Mouse (Mus musculus): Measurements from ENCODE around the gene Sema6d.

Sema6d gene

DNA sequence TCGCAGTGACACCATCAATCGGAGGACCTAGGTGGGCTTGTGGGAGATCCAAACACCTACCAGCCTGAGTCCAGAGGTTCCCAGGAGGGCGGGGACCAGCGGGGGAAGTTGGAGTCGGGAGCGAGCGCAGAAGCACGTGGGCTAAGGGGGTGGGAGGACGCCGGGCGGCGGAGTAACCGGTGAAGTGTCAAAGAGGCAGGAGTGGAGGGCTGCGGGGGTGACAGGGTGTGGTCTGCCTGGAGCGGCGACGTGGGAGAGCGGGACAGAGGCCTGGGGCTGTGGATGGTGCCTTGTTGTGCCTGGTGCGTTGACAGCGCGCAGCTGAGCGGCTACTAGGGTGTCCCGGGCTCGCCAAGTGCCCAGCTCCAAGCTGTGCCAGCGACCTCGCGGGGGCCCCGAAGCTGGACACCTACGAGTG lies at the start of gene Sema6d:
TSS of gene Sema6d (plus strand) at position 157 of the 418 bp plus-strand sequence.
- DNase-seq (ENCODE audit: low spot score) = no peak

DNA sequence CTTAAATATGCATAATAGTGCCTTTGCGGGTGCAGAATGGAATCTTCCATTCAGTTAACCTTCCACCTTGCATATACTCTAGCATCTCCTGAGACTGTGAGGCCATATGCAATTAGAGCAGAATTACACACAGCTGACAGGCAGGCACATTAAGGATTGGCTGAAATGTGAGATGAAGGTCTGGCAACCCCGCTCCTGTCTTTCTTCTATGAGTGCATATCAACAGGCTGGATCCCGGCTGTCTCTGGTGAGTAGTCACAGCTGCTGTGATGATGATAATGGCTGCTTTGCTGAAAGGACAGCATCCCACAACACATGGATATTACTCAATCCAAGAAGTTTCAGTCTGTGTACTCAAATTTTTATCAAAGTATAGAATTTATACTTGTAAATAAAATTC lies 29.9 kb upstream of the Sema6d start:
- no peak for DNase-seq (ENCODE audit: low spot score)

GRCm38 (mm10) chr2:124068380-124068779 lies 21.4 kb upstream of the Sema6d start:
- no peak for DNase-seq (ENCODE audit: low spot score)

DNA sequence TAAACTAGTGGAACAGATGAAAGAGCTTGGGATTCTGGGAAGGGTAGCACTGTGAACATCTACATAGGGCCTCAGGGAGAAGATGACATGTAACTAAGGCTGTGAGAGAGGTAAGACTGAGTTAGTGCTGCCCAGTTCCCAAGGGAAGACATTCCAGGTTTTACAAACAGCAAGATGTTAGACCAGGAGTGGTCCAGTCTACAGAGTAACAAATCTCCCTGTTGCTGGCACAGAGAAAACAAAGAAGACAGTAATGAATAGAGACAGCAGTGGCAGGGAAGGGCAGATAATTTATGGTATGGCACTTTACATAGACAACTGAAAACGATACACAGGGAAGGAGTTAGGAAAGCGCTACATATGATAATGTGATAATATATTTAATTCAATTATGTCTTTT lies 19.1 kb upstream of the Sema6d start:
- DNase-seq (ENCODE audit: low spot score) = no peak

DNA sequence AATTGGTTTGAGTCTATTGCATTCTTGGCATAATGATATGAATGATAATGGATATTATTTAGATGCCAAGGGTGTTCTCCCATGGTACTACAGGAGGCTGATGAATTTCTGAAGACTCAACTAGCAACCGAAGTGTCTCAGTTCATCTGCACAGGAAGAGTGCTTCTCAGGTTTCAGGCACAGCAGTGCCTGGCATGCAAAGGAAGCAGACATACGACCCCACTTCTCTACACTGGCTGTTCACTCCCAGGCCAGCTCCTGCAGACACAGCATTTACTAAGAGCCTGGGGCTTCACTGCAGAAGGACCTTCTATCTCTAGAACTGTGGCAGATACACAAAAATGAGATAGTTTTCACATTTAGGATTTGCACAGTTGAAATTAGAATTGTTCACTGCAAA lies 18.4 kb upstream of the Sema6d start:
- no peak for DNase-seq (ENCODE audit: low spot score)

GRCm38 (mm10) chr2:124090231-124091141 lies 717 bp downstream of the Sema6d start:
- DNase-seq (ENCODE audit: low spot score) = no peak

GRCm38 (mm10) chr2:124099697-124100096 lies 9.9 kb downstream of the Sema6d start:
- DNase-seq (ENCODE audit: low spot score) = no peak

GRCm38 (mm10) chr2:124100486-124101200 lies 10.9 kb downstream of the Sema6d start:
- DNase-seq (ENCODE audit: low spot score) = no peak

DNA sequence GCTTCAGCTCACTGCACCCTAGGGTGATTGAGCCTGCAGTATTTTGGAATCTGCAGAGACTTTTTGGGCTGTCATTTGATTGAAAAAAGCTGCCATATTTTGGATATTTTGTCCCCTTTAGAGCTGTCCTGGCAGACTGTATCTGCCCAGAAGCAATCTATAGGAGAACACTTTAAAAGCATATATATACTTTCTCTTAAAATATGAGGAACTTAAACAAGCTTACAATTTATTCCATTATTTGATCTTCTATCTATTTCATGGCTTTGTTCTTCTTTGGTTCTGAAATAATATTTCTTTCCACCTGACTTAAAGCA lies 11.4 kb downstream of the Sema6d start:
- DNase-seq (ENCODE audit: low spot score) = no peak

DNA sequence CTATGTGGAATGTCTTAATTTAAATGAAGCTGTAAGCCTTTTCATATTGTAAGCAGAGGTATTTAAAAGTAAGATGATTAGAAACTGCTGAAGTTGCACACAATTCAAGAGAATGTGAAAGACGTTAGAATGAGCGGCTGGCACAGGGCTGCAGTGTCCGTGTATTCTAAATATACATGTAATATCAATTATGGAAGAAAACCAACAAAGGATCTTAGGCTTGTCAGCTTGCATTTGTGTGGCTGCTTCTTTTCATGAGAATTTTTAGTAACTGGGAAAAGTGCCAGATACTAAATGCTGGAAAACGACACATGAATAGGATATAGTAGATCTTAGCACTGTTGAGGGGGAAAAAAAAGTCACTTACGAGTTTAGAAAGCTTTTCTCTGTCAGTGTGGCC lies 11.8 kb downstream of the Sema6d start:
- no peak for DNase-seq (ENCODE audit: low spot score)

DNA sequence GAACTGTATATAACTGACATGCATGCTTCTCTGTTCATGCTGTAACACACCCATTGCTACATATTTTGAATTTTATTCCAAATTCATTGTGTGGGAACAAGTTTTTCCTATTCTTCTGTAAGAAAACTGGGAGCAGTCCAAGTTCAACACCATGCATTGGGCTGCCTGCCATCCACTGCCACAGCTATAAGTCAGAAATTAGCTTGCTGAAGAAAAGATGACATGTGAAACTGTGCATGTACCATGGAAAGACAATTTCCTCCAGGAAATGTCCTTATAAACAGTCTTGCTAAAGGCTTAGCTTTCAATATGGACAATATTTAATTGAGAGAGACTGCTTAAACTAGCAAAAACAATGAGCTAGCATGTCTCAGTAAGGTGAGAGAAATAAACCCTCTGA lies 13.5 kb downstream of the Sema6d start:
- no peak for DNase-seq (ENCODE audit: low spot score)

DNA sequence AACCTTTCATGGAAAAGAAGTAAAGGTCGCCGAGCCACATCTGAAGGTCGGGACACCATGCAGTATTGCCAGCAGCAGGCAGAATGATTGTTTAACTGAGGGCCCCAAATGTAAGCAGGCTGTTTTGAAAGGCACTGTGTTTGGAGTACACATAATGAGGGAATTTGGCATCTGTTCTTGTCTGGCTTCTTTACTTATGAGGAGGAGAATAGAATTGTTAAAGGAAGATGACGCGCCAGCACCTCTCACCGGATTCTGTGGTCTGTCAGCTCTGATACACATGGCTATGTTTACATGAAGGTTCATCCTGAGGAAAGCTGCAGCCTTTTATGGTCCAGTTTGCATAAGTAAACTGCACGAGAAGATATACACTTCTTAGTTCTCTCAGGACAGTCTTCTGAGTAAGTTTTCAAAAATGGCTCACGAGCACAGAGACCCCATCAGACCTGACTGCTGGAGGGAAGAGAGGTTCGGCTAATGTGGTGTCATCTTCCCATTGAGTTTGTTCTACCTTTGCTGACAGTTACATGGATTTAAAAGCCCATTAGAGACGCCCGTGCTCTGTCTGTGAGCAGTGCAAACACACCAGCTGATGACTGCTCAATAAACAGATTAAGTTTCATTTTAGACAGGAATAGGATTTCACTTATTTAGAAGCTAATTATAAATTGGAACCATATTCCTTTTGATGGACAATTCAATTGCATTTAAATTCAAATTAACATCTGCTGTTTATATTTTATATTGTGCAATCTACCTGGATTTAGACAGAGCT lies 28.9 kb downstream of the Sema6d start:
- DNase-seq (ENCODE audit: low spot score) = no peak

- no peak for DNase-seq (ENCODE audit: low spot score)
Measured at GRCm38 (mm10) chr2:124120355-124120754, 30.6 kb downstream of the Sema6d start.

GRCm38 (mm10) chr2:124121539-124121938 lies 31.8 kb downstream of the Sema6d start:
- no peak for DNase-seq (ENCODE audit: low spot score)

- DNase-seq (ENCODE audit: low spot score) = no peak
Measured at GRCm38 (mm10) chr2:124125504-124125903, 35.7 kb downstream of the Sema6d start.

DNA sequence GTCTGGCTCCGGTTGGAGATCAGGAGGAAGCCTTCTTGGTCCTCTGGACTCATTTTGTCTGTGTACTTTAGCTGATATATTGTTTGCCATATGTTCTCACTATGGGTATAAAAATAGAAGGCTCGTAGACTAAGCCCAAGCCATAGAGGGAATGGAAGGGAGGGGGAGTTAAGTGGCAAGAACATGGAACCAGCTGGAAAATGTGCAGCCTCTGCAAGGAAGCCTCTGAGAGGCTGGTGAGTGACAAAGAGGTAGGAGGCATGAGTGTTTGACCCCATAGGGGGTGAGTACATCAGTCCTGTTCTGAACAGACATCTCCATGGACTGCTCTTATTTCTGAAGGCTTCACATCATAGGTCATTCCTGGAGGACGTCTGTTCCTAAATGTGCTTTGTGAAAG lies 37.1 kb downstream of the Sema6d start:
- DNase-seq (ENCODE audit: low spot score) = no peak

DNA sequence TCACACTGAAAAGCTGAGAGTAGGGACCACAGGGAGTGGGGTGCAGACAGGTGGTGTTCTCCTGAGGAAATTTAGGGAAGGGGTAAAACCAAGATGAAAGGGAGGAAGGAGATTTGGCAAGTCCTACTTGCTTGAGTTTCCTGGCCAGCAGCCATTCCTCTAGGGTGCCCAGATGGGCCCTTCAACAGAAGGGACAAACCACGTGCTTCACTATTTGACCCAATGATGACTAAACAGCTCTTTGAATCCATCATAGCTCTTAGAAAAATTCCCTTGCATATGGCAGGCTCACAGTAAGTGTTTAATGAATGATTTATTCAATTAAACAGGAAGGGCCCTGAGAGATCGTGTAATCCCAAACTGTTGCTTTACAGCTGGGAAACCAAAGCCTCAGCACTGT lies 41.1 kb downstream of the Sema6d start:
- no peak for DNase-seq (ENCODE audit: low spot score)

DNA sequence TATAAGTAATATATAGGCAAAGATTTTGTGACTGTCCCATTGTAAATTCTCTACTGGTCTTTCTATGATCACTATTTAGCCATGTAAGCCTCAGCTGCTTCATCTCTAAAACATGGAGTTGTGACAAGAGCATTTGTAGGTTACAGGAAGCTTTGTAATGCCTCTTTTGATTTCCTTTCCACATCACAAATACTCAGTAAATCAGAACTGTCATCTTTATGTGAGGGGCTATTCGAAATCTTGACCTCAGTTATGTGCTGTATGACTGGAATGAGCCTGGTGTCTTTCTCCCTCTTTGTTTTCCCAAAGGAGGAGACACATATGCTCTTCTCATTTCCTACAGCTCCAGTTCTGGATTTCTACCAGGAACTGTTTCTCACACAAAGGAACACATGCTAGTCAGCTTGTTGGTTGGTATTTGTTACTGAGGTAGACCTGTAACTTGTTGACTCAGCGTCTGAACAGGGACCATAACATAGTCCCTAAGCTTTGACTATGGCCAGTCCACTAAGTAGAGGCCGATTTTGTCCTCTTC lies 51.8 kb downstream of the Sema6d start:
- DNase-seq (ENCODE audit: low spot score) = no peak

GRCm38 (mm10) chr2:124145528-124145927 lies 55.8 kb downstream of the Sema6d start:
- no peak for DNase-seq (ENCODE audit: low spot score)

GRCm38 (mm10) chr2:124158158-124158557 lies 68.4 kb downstream of the Sema6d start:
- no peak for DNase-seq (ENCODE audit: low spot score)

- DNase-seq (ENCODE audit: low spot score) = no peak
Measured at GRCm38 (mm10) chr2:124162001-124162599, 72.3 kb downstream of the Sema6d start.

DNA sequence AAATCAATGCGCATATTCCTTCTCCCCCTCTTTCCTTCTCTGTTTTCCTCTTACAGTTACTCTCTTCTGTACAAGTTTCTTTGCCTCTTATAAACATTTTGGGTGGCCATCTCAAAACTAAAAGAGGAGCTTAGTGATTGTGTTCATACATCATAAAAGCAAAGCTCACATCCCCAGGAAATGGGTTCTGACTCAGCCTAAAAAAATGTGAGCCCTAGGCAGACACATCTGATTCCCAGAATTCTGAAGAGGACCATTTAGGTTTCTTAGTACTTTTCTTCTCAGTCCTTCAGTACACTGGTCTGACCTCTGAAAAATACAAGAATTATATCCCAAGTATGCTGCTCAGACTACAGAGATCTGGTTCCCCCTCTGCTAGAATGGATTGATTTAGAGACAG lies 78.6 kb downstream of the Sema6d start:
- DNase-seq (ENCODE audit: low spot score) = no peak
